Mouse (Mus musculus) T-cell, adult 66 days (primary cell): ENCODE results near the gene Tsc22d4. TPM values are rescaled to one million over a fixed set of nuclear protein-coding genes. Genes with fewer than 3 reads are reported as not detected.

Source experiments
- total RNA-seq, 2 experiments: library from RNA; stranded (reverse); gene quantifications; 3 replicates in 1 of 2; 4 replicates in 1 of 2; pipeline ENCODE4 v1.2.4; 2023

Gene Tsc22d4
- 100 to 1,000 TPM; 231 to 235 TPM for total RNA-seq

DNA sequence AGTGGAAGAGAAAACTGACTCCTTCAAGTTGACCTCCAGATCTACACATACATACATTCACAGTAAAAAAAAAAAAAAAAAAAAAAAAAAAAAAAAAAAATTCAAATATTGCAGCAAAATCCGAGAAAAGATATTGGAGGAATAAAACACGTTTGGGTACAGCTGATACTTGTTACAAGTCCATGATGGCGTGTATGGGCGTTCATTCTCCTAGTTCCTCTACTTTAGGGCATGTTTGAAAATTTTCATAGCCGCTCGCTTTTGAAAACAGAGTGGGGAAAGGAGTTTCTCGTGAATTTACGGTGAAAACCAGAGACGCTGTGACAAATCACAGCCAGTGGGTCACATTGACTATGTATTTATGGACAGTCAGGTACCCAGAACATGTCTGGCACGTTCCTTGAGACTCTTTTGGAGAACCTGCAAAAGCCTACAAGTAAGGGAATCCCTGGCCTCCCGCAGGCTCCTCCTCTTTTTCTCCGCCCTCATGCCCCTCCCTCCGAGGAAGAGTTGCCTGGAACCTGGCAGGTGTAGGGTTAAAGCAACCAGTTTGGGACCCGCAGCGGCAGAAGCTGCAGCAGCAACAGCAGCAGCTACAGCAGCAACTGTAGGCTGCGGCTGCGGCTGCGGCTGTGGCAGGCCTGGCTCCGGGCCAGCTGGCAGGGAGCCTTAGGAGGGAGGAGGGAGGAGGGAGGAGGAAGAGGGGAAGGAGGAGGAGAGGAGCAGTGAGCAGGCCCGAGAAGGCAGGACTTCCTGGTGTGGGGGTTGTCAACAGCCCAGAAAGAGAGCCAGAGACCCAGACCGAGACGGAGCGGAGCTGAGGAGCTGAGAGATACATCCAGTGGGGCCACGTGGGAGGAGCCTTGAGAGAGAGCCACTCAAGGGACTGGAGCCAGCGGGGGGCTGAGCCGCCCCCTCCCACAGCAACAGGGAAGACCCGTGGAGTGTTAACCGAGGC lies at the start of gene Tsc22d4:
Gene Tsc22d4, plus strand, starts transcription at position 517 of the 958 bp plus-strand sequence.

DNA sequence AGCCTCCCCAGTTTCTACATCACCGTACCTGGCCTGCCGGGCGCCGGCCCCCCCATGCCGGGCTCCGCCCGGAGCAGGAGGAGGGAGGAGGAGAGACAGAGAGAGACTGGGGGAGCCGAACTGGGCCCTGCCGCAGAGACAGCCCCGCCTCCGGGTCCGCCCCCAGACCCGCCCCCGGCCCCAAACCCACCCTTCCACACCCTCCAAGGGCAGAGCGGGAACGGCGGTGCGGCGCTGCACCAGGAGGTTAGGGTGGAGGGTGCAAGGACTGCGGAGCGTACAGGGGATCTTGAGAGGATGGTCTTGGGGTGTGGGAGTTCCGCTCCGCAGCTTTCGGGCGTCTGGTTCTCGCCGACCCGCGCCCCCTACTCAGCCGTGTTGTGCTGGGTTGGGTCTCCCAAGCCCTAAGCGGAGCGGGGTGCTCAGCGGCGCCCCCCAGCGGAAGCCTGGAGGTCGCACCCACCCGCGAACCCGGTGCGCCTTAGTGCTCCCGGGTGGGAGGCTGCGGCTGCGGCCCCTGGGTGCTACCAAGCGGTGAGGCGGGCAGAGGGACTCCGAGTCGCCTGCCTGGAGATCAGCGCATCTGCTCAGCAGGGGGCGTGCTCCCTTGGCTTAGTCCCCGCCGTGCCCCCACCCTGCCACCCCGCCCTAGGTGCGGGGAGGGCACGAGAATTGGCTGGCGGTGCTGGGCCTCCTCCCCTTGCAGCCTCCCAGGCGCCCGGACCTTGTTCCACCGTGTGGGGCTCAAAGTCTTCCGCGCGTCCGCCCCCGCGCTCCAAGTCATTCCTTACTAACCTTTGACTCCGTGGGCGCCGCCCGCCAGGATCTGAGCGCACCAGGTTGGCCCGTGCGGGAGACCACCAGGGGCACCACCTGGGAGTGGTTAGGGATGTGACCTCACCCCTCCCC lies 4.3 kb upstream of the Tsc22d4 start, which contains the start of gene Nyap1:
Gene Nyap1, minus strand, starts transcription at position 585 of the 909 bp plus-strand sequence.

DNA sequence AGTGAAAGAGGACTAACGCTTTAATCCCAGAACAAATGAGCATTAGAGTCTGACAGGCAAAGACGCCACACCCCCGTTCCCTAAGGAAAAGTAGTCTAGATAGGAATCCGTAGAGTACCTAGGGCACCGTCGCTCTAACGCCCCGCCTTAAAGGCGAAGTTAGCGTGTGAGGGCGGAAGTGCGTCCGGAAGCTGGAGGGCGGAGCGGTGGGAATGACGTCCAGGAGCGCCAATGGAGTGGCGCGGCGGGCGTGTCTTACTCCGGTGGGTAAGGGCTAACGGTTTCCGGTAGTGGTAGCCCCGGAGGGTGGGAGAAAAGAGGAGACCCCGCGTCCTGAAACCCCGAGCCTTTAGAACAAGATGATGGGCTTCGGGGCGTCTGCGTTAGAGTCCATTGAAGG lies 33.1 kb downstream of the Tsc22d4 start, which contains the start of gene Ppp1r35:
Gene Ppp1r35, plus strand, starts transcription at position 215 of the 400 bp plus-strand sequence.

DNA sequence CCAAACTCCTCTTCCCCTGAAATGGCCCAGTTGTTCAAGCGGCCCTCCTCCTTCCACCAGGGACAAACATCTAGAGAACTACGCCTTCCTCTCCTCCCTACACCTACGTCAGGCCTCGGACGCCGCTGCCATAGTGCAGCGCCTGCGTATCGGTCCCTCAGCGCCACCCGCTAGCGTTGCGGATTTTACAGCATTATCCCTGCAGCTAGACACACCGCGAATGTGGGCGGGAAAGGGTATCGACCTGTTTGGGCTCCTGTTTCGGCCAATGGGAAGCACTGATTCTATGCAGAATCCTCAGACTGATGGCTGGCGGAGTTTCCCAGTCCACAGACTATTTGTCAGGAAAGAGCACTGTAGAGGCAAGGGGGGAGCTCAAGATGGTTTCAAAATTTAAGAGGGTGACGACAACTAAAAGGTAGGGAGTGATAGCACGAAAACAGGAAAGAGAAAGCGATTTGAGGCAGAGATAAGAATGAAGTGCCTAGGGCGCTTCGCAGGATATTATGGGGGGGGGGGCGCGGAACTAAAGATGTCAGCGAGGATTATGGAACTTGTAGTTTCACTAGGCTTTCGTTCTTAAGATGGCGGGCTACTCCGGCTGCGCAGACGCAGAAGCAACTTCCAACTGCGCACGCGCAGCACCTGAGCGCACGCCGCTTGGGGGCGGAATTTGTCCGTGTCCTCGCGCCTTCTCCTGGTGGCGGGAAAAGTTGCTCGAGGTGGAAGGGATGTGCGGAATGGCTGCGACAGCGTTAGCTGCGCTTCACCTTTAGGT lies 41.8 kb downstream of the Tsc22d4 start, which contains the start of the genes Mepce and Zcwpw1:
Gene Mepce, minus strand, starts transcription at position 505 of the 778 bp plus-strand sequence.
Gene Zcwpw1, plus strand, starts transcription at position 648 of the 778 bp plus-strand sequence.

Other genes starting within 250 kb of the Tsc22d4 start
- gene Pop7, start 243.2 kb upstream of the Tsc22d4 start, total RNA-seq, result 10 to 100 TPM; 22.7 to 28.5 TPM
- 10 to 100 TPM; 95.7 to 97.2 TPM for gene Gigyf1, start 227.2 kb upstream of the Tsc22d4 start, total RNA-seq
- not detected for gene Epo, start 212.5 kb upstream of the Tsc22d4 start, total RNA-seq
- gene Gnb2, start 212.2 kb upstream of the Tsc22d4 start, total RNA-seq, result 100 to 1,000 TPM; 327 to 334 TPM
- not detected for gene Actl6b, start 192.2 kb upstream of the Tsc22d4 start, total RNA-seq
- gene Tfr2, start 175.9 kb upstream of the Tsc22d4 start, total RNA-seq, result 1 to 10 TPM; 1.9 to 2.2 TPM
- gene Mospd3, start 144.7 kb upstream of the Tsc22d4 start, total RNA-seq, result 10 to 100 TPM; 32.7 to 38.3 TPM
- gene Pcolce, start 131.9 kb upstream of the Tsc22d4 start, total RNA-seq, result under 1 TPM; 0.47 to 0.93 TPM
- under 1 TPM in 1 of 2 experiments, not detected in 1; 0.50 TPM for gene Fbxo24, start 116.7 kb upstream of the Tsc22d4 start, total RNA-seq
- 100 to 1,000 TPM; 189 to 193 TPM for gene Lrch4, start 116.6 kb upstream of the Tsc22d4 start, total RNA-seq
- 10 to 100 TPM; 61.4 to 68.4 TPM for gene Gm20605, start 116.6 kb upstream of the Tsc22d4 start, total RNA-seq
- 100 to 1,000 TPM in 1 of 2 experiments, 10 to 100 TPM in 1; 98.4 to 116 TPM for gene Sap25, start 104.4 kb upstream of the Tsc22d4 start, total RNA-seq
- gene Irs3, start 100.0 kb upstream of the Tsc22d4 start, total RNA-seq, result 1 to 10 TPM in 1 of 2 experiments, under 1 TPM in 1; 0.58 to 1.2 TPM
- gene Agfg2, start 61.0 kb upstream of the Tsc22d4 start, total RNA-seq, result 10 to 100 TPM; 24.7 to 27.5 TPM
- 1 to 10 TPM; 2.1 to 2.3 TPM for gene Nyap1, start 4.1 kb upstream of the Tsc22d4 start, total RNA-seq
- gene Ppp1r35, start 33.1 kb downstream of the Tsc22d4 start, total RNA-seq, result 10 to 100 TPM; 23.2 to 26.0 TPM
- gene Mepce, start 41.9 kb downstream of the Tsc22d4 start, total RNA-seq, result 100 to 1,000 TPM; 120 to 126 TPM
- gene Zcwpw1, start 42.1 kb downstream of the Tsc22d4 start, total RNA-seq, result 10 to 100 TPM; 19.2 to 22.2 TPM
- gene Pilra, start 90.6 kb downstream of the Tsc22d4 start, total RNA-seq, result 1 to 10 TPM; 3.2 to 3.3 TPM
- 1 to 10 TPM; 1.7 to 2.7 TPM for gene Pilrb1, start 112.4 kb downstream of the Tsc22d4 start, total RNA-seq
- gene Pilrb2, start 126.1 kb downstream of the Tsc22d4 start, total RNA-seq, result 1 to 10 TPM in 1 of 2 experiments, not detected in 1; 2.4 TPM
- not detected for gene Cyp3a13, start 175.9 kb downstream of the Tsc22d4 start, total RNA-seq
- gene Gjc3, start 217.4 kb downstream of the Tsc22d4 start, total RNA-seq, result not detected
- not detected for gene Azgp1, start 235.8 kb downstream of the Tsc22d4 start, total RNA-seq